Mouse (Mus musculus): ENCODE data around the gene Rpl3. TPM values are rescaled to one million over a fixed set of nuclear protein-coding genes. Genes with fewer than 3 reads are reported as not detected.

Gene Rpl3
- total RNA-seq, 2 experiments from 2014 or later, result 558 to 583 TPM

GRCm38 (mm10) chr15:80030399-80030798 is 61.3 kb downstream of the Rpl3 start:
- no peak for TF ChIP-seq CTCF (conservative IDR thresholded peaks at IDR 0.05)
- no peak for DNase-seq (ENCODE audit: low spot score in 2 of 2)
- no peak overlapping the region for H3K27ac ChIP-seq
- H3K4me3 ChIP-seq, result no peak overlapping the region

DNA sequence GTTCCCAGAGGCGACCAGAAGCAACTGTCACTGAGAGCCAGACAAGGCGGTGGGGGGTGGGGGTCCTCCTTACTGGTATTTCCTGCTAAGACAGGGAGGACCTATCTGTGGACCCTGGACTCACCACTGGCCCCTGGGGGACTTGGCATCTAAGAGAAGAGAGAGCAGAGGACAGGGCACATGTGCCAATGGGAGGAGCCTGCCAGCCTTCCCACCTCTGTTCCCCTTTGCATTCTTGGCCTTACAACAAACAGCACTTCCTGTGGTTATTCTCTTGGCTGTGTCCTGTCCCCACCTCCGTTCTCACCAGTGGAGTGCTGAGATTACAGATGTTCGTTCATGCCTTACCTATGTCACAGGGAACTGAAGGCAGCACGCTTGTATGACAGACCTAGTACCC is 62.8 kb downstream of the Rpl3 start:
- no peak for TF ChIP-seq CTCF (conservative IDR thresholded peaks at IDR 0.05)
- Histone ChIP-seq H3K4me3 (no peak overlapping the region), H3K27ac (no peak overlapping the region)
- no peak for DNase-seq (ENCODE audit: low spot score in 2 of 2)

Small RNA genes lying within 50 kb of the gene (microRNA-seq; reads per million reads assigned to microRNA genes)
- 74.1 to 84.5 reads per million in 2 experiments for gene Snord43

Other genes with a start within 250 kb of the Rpl3 start
- 1 to 10 TPM; 5.5 to 5.8 TPM for gene Apobec3, start 200.2 kb downstream of the Rpl3 start, total RNA-seq (2021)
- gene Cbx7, start 120.7 kb downstream of the Rpl3 start, total RNA-seq (2021), result 10 to 100 TPM; 49.8 to 50.3 TPM
- 10 to 100 TPM; 27.4 to 29.3 TPM for gene Pdgfb, start 76.9 kb downstream of the Rpl3 start, total RNA-seq (2021)
- 100 to 1,000 TPM; 356 to 380 TPM for gene Syngr1, start 534 bp downstream of the Rpl3 start, total RNA-seq (2021)
- 10 to 100 TPM; 28.2 to 30.2 TPM for gene Tab1, start 41.3 kb upstream of the Rpl3 start, total RNA-seq (2021)
- gene Mgat3, start 81.9 kb upstream of the Rpl3 start, total RNA-seq (2021), result 100 to 1,000 TPM; 109 to 115 TPM
- gene Mief1, start 142.2 kb upstream of the Rpl3 start, total RNA-seq (2021), result 10 to 100 TPM; 31.0 to 32.2 TPM
- 10 to 100 TPM; 20.4 to 24.6 TPM for gene AC140267.1, start 144.0 kb upstream of the Rpl3 start, total RNA-seq (2021)
- gene Atf4, start 163.3 kb upstream of the Rpl3 start, total RNA-seq (2021), result 10 to 100 TPM; 85.7 to 94.3 TPM
- gene Rps19bp1, start 172.4 kb upstream of the Rpl3 start, total RNA-seq (2021), result 10 to 100 TPM; 32.5 to 37.0 TPM
- 10 to 100 TPM; 36.1 to 41.4 TPM for gene Cacna1i, start 195.4 kb upstream of the Rpl3 start, total RNA-seq (2021)

Data from layer of hippocampus, adult 2 months (tissue).